Mouse (Mus musculus): ENCODE data around the gene Gemin7.
A peak's percentile ranks its signal among the peaks of the same experiment; 100 is the strongest.
"Not testable (repeated sequence)": the region's sequence is repeated elsewhere in the genome, so short reads cannot be mapped to it uniquely, and the experiment has no call there.

Gene Gemin7

GRCm38 (mm10) chr7:19577141-19577852 is at the start of gene Gemin7, which contains the start of gene Zfp296:
Gemin7 (minus strand) TSS chr7:19577595.
Zfp296 (plus strand) TSS chr7:19577287.
- DNase-seq (ENCODE audit: extremely low spot score, low spot score), result peak; percentile 48

- DNase-seq (ENCODE audit: extremely low spot score, low spot score), result no peak
Measured at GRCm38 (mm10) chr7:19623433-19623832, 46.0 kb upstream of the Gemin7 start.

DNA sequence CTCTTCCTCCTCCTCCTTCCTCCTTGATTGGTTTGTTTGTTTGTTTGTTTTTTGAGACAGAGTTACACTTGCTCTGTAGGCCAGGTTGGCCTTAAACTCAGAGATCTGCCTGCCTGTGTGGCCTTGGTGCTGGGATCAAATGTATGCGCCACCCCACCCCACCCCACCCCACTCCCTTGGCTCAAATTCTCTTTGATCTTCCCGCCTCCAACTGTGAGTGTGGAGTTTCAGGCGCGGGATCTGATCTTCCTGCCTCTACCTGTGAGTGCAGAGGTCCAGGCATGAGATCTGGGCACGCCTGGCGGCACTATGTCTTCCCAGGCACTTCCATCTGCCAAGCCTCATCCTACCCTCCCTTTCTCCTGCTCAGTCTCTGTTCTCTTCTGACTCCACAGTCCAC is 44.8 kb upstream of the Gemin7 start:
- DNase-seq (ENCODE audit: extremely low spot score, low spot score), result no peak

DNA sequence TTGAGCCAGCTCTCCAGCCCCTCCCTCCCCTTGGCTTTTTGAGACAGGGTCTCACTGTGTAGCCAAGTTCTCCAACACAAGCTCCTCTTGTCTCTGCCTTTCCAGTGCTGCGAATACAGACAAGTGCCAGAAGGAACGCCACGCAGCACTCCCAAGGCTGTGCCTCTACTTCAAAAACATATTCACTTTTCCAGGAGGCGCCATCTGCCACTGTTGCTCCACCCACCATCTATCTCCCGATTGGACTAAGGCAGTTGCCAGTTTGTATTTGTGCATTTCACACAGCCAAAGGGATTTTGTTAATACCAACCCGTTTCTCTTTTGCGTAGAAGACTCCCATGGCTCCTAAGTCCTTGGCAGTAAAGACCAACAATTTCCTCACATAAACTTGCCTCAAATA is 43.4 kb upstream of the Gemin7 start:
- DNase-seq (ENCODE audit: extremely low spot score, low spot score), result no peak

- peak; percentile 78 for DNase-seq (ENCODE audit: extremely low spot score, low spot score)
Measured at GRCm38 (mm10) chr7:19619004-19619801, 41.8 kb upstream of the Gemin7 start.

- DNase-seq (ENCODE audit: extremely low spot score, low spot score), result no peak
Measured at GRCm38 (mm10) chr7:19615036-19615577, 37.7 kb upstream of the Gemin7 start.

DNA sequence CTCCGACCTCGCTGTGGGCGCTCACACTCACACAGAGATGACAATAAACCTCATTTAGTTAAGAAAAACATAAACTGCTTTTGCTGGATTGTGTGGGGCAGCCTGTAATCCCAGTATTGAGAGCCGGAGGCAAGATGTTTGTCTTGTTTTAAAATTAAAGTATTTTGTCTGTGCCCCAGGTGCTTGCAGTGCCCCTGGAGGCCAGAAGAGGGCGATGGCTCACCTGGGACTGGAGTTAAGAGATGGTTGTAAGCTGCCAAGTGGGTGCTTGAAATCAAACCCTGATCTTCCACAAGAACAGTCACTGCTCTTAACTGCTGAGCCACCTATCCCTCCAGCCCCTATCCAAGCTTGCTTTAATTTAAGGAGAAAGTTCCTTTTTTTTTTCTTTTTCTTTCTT is 33.6 kb upstream of the Gemin7 start:
- no peak for DNase-seq (ENCODE audit: extremely low spot score, low spot score)

DNA sequence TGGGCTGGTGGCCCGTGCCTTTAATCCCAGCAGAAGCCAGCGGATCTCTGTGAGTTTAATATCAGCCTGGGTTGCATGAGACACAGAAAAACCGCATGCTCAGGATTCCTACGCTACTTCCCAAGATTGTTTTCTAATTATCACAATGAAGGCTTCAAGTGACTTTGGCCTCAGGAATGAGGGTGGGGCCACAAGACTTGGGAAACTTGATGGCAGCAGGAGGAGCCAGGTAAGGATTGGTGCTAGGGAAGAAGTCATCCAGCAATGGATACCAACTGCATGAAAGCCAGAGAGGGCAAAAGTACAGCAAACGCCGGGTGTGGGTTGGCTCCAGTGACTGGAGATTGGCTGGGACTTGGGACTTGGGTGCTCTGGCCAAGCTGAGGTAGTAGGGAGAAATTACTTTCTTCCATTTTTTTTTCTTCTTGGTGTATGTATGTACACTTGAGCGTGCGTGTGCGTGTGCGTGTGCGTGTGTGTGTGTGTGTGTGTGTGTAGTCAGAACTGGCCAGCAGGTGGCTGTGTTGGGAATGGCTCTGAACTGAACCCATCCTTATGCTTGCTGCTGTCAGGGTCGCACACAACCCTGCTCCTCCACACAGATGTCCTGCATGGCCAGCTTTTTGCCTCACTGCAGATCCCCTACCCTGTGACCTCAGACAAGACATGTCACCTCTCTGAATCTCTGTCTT is 32.4 kb upstream of the Gemin7 start:
- no peak for DNase-seq (ENCODE audit: extremely low spot score, low spot score)

DNA sequence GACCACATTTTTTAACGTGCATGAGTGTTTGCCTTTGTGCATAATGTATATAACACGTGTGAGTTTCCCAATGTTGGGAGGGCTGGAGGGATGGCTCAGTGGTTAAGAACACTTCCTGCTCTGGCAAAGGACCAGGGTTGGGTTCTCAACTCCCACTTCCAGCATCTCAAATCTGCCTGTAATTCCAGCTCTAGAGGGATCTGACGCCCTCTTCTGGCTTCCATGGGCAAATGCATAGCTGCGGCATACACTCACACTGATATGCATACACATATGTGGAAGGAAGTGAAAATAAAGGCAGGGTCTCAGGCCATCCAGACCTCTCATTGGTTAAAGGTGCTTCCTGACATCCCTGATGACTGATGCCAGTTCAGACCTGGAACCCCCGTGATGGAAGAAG is 29.9 kb upstream of the Gemin7 start:
- no peak for DNase-seq (ENCODE audit: extremely low spot score, low spot score)

DNA sequence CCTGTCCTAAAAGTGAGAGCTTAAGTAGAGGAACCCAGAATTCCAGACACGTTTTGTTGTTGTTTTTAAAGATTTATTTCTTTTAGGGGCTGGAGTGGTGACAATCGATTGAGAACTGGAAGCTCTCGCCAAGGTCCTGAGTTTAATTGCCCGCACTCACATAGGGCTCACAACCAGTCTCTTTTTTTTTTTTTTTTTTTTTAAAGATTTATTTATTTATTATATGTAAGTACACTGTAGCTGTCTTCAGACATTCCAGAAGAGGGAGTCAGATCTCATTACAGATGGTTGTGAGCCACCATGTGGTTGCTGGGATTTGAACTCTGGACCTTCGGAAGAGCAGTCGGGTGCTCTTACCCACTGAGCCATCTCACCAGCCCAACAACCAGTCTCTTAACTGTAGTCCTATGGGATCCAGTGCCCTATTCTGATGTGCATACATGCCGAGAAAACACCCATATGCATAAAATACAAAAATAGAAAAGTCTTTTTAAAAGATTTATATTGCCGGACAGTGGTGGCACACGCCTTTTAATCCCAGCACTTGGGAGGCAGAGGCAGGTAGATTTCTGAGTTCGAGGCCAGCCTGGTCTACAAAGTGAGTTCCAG is 27.3 kb upstream of the Gemin7 start:
- not testable (repeated sequence) for DNase-seq (ENCODE audit: extremely low spot score, low spot score)

GRCm38 (mm10) chr7:19603849-19604605 is 26.6 kb upstream of the Gemin7 start, which contains the start of gene Clasrp:
Clasrp (minus strand) TSS chr7:19604486.
- DNase-seq (ENCODE audit: extremely low spot score, low spot score), result peak; percentile 93

- DNase-seq (ENCODE audit: extremely low spot score, low spot score), result no peak
Measured at GRCm38 (mm10) chr7:19603055-19603454, 25.7 kb upstream of the Gemin7 start.

GRCm38 (mm10) chr7:19600562-19600961 is 23.2 kb upstream of the Gemin7 start:
- no peak for DNase-seq (ENCODE audit: extremely low spot score, low spot score)

GRCm38 (mm10) chr7:19593061-19593730 is 15.8 kb upstream of the Gemin7 start:
- DNase-seq (ENCODE audit: extremely low spot score, low spot score), result no peak

DNA sequence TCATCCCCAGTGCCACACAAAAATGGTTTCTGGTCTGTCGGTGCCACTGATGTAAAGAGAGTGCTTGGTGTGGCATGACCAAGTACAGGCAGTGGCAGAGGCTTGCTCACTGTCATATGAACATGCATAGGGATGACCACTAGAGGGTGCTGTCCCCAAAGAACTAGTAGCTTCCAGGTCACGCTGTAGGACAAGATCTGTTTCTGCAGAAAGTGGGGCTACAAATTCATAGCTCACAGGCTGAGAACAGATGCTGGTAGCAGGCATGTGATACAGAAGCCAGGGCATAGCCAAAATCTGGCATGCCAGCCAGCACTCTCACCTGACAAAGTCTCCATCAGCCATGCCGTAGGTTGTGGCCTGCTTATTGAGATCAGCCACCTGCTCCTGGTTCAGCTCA is 12.5 kb upstream of the Gemin7 start:
- peak; percentile 61 for DNase-seq (ENCODE audit: extremely low spot score, low spot score)

DNA sequence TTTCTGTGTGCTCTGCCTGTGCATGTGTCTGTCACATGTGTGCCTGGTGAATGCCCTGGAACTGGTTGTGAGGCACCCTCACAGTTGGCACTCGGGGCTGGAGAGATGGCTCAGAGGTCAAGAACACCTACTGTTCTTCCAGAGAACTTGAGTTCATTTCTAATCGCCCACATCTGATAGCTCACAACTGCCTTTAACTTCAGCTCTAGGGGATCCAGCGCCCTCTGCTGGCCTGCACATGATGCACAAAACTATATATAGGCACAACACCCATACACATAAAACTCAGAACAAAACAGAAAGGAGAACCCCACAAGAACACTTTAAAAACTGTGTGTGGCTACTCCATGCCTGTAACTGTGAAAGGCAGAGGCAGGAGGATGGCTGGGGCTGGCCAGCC is 11.8 kb upstream of the Gemin7 start:
- no peak for DNase-seq (ENCODE audit: extremely low spot score, low spot score)

DNA sequence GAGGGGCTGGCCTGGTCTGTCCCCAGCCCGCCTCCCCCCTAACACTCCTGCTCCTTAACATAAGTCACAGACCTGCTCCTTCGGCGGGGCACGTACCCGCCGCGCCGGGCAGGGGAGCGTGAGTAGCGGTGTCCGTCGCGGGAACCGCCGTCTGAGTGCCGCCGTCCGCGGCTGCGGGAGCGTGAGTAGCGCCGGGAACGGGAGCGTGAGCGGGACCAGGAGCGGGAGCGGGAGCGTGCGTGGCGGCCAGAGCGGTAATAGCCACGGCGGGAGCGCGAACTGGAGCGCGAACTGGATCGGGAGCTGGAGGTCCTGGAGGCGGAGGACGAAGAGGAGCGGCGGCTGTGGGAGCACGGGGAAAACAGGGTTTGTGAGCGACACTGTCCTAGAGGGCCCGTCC is 8.9 kb upstream of the Gemin7 start:
- DNase-seq (ENCODE audit: extremely low spot score, low spot score), result no peak

DNA sequence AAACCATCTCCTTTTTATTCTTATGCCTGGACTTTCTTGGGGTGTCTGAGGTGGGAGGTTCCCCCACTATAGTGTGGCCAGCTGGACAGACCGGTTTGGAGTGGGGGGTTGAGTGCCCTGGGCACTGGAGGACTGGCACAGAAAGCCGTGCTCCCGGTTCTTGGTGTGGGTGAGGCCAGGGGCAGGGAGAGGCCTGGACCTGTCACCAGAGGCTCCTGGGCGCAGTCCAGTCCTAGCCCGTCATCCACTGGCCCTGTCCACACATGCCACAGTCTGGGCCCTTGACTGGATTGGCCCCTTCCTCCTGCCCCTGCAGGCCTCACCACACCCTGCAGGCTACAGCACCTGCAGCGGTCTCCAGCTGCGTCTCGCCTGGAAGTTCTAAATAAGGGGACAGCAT is 3.2 kb upstream of the Gemin7 start:
- DNase-seq (ENCODE audit: extremely low spot score, low spot score), result no peak

DNA sequence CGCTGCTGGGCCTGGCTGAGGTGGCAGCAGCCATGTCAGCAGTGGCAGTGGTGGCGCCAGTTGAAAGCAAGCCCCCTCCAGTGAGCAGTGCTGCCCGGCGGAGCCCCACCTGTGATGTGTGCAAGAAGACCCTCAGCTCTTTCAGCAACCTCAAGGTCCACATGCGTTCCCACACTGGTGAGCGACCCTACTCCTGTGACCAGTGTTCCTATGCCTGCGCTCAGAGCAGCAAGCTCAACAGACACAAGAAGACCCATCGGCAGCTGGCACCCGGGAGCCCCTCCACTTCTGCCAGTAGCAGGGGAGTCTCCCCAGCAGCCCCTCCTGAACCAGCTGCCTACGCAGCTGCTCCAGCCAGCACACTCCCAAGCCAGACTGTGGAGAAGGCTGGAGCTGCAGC is 2.4 kb upstream of the Gemin7 start:
- DNase-seq (ENCODE audit: extremely low spot score, low spot score), result no peak

- DNase-seq (ENCODE audit: extremely low spot score, low spot score), result no peak
Measured at GRCm38 (mm10) chr7:19578436-19578835, 1.0 kb upstream of the Gemin7 start.
